Mouse (Mus musculus): ENCODE measurements around the gene Slc25a38.
"Not testable (repeated sequence)": the region's sequence is repeated elsewhere in the genome, so short reads cannot be mapped to it uniquely, and the experiment has no call there.

Gene Slc25a38

DNA sequence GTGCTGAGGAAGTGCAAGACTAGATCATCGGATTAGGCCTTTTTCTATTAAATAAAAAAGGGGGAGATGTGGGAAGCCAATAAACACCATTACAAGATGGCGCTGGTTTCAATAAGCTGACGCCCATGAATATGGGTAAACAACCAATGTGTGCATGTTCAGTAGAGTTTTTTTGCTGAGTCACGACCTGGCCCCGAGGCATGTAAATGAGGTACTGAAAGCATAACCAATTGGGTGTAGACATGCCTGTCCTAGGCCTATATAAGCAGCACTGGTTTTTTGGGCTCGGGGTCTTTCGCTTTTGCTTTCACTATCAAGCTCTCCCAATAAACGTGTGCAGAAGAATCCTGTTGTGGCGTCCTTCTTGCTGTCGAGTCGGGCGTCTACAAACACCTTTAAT, 1.2 kb upstream of the Slc25a38 start:
- DNase-seq, result not testable (repeated sequence)

DNA sequence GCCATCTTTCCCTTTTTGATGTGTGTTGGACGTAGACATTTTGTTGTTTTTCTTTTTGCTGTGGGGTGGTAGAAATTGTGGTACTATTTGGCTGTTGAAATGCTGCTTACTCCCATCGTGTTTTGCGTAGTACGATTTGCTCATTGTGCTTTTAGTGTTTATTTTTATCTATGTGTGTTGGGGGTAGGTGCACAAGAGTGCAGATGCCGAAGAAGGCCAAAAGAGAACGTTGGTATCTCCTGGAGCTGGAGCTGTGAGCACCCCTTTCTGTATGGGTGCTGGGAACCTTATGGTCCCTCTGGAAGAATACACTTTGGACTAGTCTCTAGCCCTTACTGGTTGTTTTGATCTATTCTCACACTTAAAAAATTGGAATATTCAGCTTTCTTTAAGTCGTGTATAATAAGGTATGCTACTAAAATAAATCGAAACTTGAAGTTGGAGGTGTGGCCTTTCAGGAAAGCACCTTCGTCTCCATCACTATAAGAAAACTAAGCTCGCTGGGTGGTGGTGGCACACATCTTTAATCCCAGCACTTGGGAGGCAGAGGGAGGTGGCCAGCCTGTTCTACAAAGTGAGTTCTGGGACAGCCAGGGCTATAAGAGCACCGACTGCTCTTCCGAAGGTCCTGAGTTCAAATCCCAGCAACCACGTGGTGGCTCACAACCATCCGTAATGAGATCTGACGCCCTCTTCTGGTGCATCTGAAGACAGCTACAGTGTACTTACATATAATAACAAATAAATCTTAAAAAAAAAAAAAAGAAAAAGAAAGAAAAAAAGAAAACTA, 1.2 kb downstream of the Slc25a38 start:
- DNase-seq, result no peak

- DNase-seq, result no peak
Measured at GRCm38 (mm10) chr9:120112472-120112871, 2.3 kb downstream of the Slc25a38 start.

DNA sequence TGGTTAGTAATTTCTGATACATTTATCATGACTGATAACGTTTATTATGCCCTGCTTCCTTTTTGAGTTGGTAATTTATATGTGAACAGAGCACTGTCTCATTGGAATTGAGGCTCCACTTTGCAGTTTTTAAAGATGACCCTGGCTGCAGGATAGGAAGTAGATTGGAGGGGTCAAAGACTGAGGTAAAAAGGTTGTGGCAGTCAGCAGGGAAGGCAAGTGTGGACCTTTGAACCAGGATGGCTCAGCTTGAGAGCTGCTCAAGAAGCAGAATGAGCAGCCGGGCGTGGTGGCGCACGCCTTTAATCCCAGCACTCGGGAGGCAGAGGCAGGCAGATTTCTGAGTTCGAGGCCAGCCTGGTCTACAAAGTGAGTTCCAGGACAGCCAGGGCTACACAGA, 3.3 kb downstream of the Slc25a38 start:
- DNase-seq, result no peak

DNA sequence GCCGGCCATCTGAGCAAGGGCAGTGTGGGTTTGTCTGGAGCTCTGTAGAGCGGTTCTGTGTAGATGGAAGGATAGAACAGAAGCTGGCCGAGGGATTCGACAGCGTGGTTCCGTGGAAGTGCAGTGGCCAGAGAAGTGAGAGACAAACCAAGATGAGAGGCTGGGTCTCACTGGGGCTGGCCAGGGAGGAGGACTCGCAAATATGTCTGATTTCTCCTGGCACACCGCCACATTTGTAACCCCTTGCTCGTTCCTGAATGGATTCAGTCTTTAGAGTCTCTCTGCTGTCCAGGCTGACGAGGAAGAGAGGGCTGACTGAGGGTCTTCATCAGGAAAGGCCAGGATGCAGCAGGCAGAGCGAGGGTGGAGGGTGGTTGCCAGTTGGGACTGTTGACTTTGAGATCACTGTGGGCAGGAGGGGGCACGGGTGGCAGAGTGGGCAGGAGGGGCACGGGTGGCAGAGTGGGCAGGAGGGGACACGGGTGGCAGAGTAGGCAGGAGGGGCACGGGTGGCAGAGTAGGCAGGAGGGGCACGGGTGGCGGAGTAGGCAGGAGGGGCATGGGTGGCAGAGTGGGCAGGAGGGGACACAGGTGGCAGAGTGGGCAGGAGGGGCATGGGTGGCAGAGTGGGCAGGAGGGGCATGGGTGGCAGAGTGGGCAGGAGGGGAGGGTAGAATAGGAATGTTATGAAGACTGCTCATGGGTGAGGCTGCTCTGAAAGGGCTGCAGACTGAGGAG, 4.0 kb downstream of the Slc25a38 start:
- DNase-seq, result no peak

- no peak for DNase-seq
Measured at GRCm38 (mm10) chr9:120114789-120115151, 4.6 kb downstream of the Slc25a38 start.

DNA sequence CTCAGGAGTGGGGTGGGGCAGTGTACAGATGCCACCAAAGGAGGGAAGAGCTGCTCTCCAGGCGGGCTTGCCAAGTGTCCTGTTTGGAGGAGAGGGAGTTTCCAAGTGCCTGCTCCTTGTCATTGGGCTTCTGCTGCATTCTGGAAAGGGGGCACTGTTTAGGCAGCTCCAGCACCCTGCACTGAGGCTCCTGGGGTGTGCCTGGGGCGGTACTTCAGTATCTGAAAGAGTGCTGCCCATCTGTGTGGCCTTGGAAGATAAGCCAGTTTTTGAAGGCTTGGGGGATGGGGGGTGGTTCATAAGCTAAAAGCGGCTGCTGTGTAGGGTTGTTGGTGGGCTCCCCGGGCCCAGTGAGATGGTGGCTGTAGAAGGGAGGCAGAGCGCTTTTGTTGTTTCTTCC, 5.4 kb downstream of the Slc25a38 start:
- no peak for DNase-seq

GRCm38 (mm10) chr9:120116184-120116624, 6.0 kb downstream of the Slc25a38 start:
- no peak for DNase-seq

DNA sequence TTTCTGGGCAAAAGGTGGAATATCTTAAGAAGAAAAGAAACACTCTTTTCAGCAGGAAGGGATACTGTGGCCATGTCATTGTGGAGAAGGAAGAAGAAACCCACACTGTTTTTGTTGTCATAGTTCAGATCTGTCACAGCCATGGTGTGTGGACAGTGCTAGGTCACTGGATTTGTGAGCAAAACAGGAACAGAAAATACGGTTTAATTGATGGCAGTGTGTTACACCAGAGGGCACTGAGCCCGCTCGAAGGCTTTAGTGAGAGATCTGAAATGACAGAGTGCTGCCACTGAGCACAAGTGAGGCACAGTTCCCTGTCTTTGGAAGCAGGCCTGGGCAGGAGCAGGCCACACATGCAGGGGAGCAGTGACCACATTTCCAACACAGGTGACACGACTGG, 8.0 kb downstream of the Slc25a38 start:
- DNase-seq, result no peak

- DNase-seq, result no peak
Measured at GRCm38 (mm10) chr9:120120503-120120902, 10.3 kb downstream of the Slc25a38 start.

DNA sequence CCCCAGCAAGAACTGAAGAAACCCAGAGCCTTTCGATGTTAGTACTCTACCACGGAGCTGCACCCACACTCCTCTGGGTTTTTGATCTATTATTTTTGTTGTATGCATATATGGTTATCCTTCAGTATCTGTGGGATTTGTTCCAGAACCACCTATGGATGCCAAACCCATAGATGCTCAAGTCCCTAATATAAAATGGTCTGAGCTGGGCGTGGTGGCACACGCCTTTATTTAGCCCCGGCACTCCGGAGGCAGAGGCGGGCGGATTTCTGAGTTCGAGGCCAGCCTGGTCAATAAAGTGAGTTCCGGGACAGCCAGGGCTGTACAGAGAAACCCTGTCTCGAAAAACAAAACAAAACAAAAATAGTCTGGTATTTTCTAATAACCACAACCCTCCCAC, 16.7 kb downstream of the Slc25a38 start:
- peak; percentile 54 for DNase-seq

GRCm38 (mm10) chr9:120127538-120128251, 17.5 kb downstream of the Slc25a38 start, which contains the start of gene Rpsa:
TSS of gene Rpsa (plus strand) at chr9:120127689.
- peak; percentile 96 for DNase-seq

GRCm38 (mm10) chr9:120129276-120129675, 19.1 kb downstream of the Slc25a38 start:
- DNase-seq, result no peak

GRCm38 (mm10) chr9:120131784-120132288, 21.7 kb downstream of the Slc25a38 start:
- no peak for DNase-seq

- DNase-seq, result no peak
Measured at GRCm38 (mm10) chr9:120132980-120133754, 23.0 kb downstream of the Slc25a38 start.

GRCm38 (mm10) chr9:120133755-120134475, 23.7 kb downstream of the Slc25a38 start:
- DNase-seq, result no peak

- no peak for DNase-seq
Measured at GRCm38 (mm10) chr9:120134529-120135160, 24.5 kb downstream of the Slc25a38 start.

- no peak for DNase-seq
Measured at GRCm38 (mm10) chr9:120135454-120135853, 25.3 kb downstream of the Slc25a38 start.

DNA sequence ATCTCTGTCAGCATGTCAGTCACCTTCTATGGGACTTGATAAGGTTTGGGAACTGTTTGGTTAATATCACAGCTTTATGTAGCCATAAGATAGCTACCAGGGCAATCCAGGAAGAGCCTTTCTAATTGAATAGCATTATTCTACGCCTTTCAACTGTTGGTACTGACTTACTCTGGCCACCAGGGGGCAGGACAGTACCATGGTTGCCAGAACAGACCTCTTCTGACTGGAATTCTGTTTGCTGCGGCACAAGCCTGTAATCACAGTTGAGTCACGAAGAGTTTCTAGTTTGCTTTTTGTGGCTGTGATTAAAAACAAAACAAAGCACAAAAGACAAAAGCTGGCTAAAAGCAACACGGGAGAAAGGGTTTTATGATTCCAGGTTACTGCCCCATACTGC, 30.5 kb downstream of the Slc25a38 start:
- peak; percentile 57 for DNase-seq

DNA sequence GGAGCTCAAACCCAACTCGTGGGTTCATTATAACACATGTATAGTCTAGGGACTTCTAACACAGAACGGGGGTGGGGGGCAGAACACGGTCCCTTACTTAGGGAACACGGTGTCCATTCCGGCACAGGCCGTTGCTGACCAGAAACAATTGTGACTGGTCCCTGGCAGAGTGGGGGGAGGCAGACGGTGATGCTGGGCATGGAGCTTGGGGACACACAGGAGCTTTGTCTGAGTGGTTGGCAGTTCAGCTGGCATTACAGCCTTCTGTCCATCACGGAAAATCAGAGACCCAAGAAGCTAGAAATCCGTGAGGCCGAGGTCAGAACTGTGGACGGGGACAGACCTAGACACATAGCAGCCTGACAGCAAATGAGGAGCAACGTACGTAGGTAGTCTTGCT, 34.3 kb downstream of the Slc25a38 start:
- DNase-seq, result no peak

DNA sequence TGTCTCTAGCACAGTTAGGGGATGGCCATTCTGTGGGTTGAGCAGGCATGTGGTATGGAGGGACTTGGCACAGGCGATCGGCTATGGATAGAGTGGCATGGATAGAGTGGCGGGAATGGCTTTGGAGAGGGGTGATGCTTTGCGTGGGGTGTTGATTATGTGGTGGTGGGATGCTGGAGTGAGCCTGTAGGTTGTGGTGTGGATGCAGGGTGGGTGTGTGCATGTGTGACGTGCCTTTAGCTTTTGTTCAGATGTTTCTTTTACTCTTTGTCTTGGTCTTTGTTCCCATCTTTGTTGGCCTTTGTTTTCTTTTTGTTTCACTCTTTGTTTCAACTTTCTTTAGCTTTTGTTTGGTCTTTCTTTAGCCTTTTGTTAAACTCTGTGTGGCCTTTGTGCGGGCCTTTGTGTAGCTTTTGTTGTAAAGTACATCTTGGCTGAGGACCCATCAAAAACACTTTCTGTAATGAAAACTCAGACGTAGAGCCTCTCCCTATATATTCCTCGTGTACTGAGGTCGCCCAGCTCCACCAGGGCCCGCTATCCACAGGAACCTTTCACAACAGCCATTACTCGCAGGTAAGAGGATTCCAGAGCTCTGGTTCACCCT, 39.2 kb downstream of the Slc25a38 start, which contains the start of gene Mobp:
TSS of gene Mobp (plus strand) at position 486 of the 607 bp plus-strand sequence.
- peak; percentile 21 for DNase-seq
